Mouse (Mus musculus): ENCODE measurements around the gene Bmp5. TPM values are rescaled to one million over a fixed set of nuclear protein-coding genes. Genes with fewer than 3 reads are reported as not detected.

Bmp5 gene
- not detected for total RNA-seq (2023)

DNA sequence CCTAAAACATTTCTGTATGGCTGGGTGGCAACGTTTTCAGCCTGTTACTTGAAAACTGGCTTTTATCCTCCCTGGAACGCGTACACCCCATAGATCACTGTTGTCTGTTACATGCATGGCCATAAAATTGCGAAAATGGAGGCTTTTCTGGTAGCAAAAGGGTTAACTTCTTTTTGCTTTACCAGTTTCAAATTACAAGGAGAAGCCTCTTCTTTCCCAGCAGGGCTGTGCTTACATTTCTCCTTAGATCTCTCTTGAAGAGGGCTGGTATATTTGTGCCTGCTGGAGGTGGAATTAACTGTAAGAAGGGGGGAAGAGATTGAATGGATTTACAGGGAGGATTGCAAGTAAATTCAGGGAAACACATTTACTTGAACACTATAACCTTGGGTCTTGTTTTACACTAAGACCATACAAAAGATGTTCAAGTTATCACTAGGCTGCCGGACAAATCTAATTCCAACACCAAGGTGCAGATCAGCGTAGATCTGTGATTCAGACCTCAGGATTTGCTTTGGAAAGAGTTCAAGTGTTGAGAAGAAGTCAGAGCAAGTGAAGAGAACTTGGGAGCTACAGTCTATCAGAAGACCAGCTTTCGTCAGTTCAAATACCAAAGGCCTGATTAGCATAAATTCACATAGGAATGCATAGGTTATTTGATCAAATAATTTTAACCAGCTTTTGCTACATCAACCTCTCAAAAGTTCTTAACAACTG, at the start of gene Bmp5:
Gene Bmp5, plus strand, starts transcription at position 236 of the 717 bp plus-strand sequence.

Other genes starting within 250 kb of the Bmp5 start
- 209 TPM for gene Tmod3, start 215.7 kb upstream of the Bmp5 start, total RNA-seq (2023)
- 0.18 TPM for gene Tmod2, start 164.0 kb upstream of the Bmp5 start, total RNA-seq (2023)
- 4.3 TPM for gene Lysmd2, start 149.6 kb upstream of the Bmp5 start, total RNA-seq (2023)
- not detected for gene Scg3, start 91.3 kb upstream of the Bmp5 start, total RNA-seq (2023)
- gene Hmgcll1, start 239.5 kb downstream of the Bmp5 start, total RNA-seq (2023) = not detected